Mouse (Mus musculus) lung, embryonic 15.5 days (tissue): ENCODE measurements around the gene Raph1. TPM values are rescaled to one million over a fixed set of nuclear protein-coding genes. Genes with fewer than 3 reads are reported as not detected.
"Not testable (repeated sequence)": the region's sequence is repeated elsewhere in the genome, so short reads cannot be mapped to it uniquely, and the experiment has no call there.

ENCODE experiments used
- ATAC-seq: fragments of 200-750 bp; cut with Nextera tagmentation; 2 replicates; pipeline ENCODE4 v1.8.0; 2017; ENCODE audit warnings: moderate number of reproducible peaks, borderline replicate concordance; ENCODE audit not compliant: low FRiP score, low TSS enrichment; ENCODE audit errors: extremely low read depth
- H3K27ac ChIP-seq: fragments of 300-500 bp; sonication (generic); 2 replicates; pipeline ENCODE4 v1.5.1; 2015; ENCODE audit warnings: moderate library complexity, mild to moderate bottlenecking, inconsistent platforms
- H3K27me3 ChIP-seq: fragments of 300-500 bp; sonication (generic); 2 replicates; pipeline ENCODE4 v1.6.1; 2015; ENCODE audit warnings: inconsistent platforms
- H3K36me3 ChIP-seq: fragments of 300-500 bp; sonication (generic); 2 replicates; pipeline ENCODE4 v1.6.1; 2015; ENCODE audit warnings: inconsistent platforms
- H3K4me1 ChIP-seq: fragments of 300-500 bp; sonication (generic); 2 replicates; pipeline ENCODE4 v1.6.1; 2015; ENCODE audit warnings: inconsistent platforms
- H3K4me2 ChIP-seq: fragments of 300-500 bp; sonication (generic); 2 replicates; pipeline ENCODE4 v1.6.1; 2015; ENCODE audit warnings: inconsistent platforms, mild to moderate bottlenecking, moderate library complexity
- H3K4me3 ChIP-seq: fragments of 300-500 bp; sonication (generic); 2 replicates; pipeline ENCODE4 v1.5.1; 2015; ENCODE audit warnings: mild to moderate bottlenecking, inconsistent platforms
- H3K9ac ChIP-seq: fragments of 300-500 bp; sonication (generic); 2 replicates; pipeline ENCODE4 v1.6.1; 2015; ENCODE audit warnings: inconsistent platforms
- H3K9me3 ChIP-seq: fragments of 300-500 bp; sonication (generic); 2 replicates; pipeline ENCODE4 v1.6.1; 2016; ENCODE audit warnings: inconsistent platforms
- WGBS: fragments of 180-500 bp; shearing (Covaris S2); methylation state at CpG from one replicate; pipeline ENCODE4 v1.1.7; 2015; 5-methylcytosine and 5-hydroxymethylcytosine counted together
- polyA plus RNA-seq: library from polyadenylated mRNA; unstranded; fragments of >200 nt; fragmentation: Nextera tagmentation; extraction: Ambion mirVana; gene quantifications from 2 replicates; pipeline ENCODE4 v1.2.1, GENCODE M21; 2015

The Raph1 gene
- polyA plus RNA-seq, 1 experiment from 2014 or later, result 42.4 TPM

DNA sequence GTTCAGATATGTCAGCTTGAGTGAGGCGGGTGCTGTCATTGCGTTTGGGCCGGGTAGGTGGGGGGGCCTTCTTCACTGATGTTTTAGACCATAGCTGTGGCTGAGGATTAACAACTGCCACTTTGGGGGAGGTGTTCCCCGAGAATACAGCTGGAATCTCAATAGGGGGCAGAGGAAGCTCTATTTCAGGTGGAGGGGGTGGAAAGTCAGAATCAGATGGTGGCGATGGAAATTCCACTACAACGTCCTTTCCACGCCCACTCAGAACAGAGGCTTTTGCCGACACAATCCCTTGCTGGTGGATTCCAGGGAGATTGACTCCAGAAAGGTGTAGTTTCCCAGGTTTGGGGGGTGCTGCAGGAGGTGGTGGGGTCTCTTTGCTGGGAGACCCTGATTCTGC is 78.3 kb downstream of the Raph1 start:
- Histone ChIP-seq H3K9ac (no peak overlapping the region), H3K36me3 (peaks cover 37% of the 10 kb centered on the region), H3K4me1 (no peaks in the 10 kb centered on the region), H3K27me3 (no peaks in the 10 kb centered on the region), H3K4me3 (no peak overlapping the region), H3K27ac (no peak overlapping the region), H3K9me3 (no peaks in the 10 kb centered on the region), H3K4me2 (no peak overlapping the region)
- WGBS, result 82% methylated on average over 8 of the region's 8 CpGs
- ATAC-seq, result no peak

DNA sequence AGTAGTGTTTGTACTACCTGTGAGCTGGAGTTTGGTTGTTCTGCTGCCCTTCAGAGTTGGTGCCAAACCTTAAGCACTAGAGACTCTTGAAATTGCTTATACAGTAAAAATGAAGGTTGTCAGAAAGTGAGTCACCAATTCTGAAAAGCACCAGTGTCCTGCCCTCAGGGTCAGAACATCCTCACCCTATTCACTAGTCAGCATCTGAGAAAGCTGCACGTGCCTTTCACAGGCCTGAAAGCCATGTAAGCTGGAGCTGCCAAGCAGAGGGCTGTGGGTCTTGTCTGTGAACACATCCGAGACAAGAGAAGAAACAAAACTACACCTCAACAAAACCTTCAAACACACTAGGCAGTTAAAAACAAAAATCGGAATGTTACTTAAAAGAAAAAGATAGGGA is 81.3 kb downstream of the Raph1 start:
- no peak overlapping the region for H3K4me3 ChIP-seq
- no peak overlapping the region for H3K9ac ChIP-seq
- no peak overlapping the region for H3K27ac ChIP-seq
- H3K9me3 ChIP-seq, result no peaks in the 10 kb centered on the region
- ATAC-seq, result no peak
- H3K36me3 ChIP-seq, result peaks cover 20% of the 10 kb centered on the region
- no peak overlapping the region for H3K4me2 ChIP-seq
- H3K4me1 ChIP-seq, result no peaks in the 10 kb centered on the region
- no peaks in the 10 kb centered on the region for H3K27me3 ChIP-seq
- 76% methylated on average over 3 of the region's 3 CpGs for WGBS

DNA sequence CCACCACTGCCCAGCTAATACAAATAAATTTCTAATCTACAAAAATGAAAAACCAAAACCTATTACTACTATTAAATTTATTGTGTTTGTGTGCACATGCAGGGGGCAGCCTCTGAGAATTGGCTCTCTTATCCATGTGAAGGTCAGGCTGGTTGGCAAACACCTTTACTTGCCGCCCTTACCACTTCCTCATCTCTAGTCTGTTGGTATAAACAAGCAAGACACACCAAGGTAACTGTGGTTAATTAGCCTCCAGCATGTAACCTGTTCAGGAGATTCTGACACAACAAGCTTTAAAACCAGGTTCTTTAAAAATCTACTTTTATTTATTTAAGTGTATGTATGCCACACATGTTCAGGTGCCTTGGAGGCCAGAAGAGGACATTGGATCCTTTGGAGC is 84.0 kb downstream of the Raph1 start:
- Histone ChIP-seq H3K4me1 (no peaks in the 10 kb centered on the region), H3K36me3 (peaks cover 17% of the 10 kb centered on the region), H3K4me2 (no peak overlapping the region), H3K9me3 (no peaks in the 10 kb centered on the region), H3K4me3 (no peak overlapping the region), H3K27ac (no peak overlapping the region), H3K9ac (no peak overlapping the region), H3K27me3 (no peaks in the 10 kb centered on the region)
- ATAC-seq, result no peak
- WGBS, result 71% methylated on average over 1 of the region's 1 CpGs

DNA sequence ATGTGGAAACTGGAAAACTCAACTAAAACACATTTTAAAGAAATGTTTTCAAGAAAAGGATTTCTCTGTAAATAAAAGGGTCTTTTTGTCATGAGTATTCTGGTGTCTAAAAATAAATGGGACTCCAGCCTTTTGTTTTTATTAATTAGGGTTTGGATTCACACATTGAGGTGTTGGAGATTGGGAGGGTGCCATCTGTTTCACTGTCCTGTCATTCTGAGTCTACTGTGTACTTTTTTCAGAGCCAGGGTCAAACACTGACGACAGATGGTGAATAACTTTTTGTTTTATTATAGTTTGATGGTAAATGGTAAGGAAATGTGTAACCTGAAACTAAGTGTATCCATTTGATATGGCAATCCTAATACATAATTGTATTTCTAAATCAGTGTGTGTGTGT is 85.3 kb downstream of the Raph1 start:
- Histone ChIP-seq H3K9me3 (no peaks in the 10 kb centered on the region), H3K27me3 (no peaks in the 10 kb centered on the region), H3K36me3 (peaks cover 22% of the 10 kb centered on the region), H3K9ac (no peak overlapping the region), H3K27ac (no peak overlapping the region), H3K4me2 (no peak overlapping the region), H3K4me3 (no peak overlapping the region), H3K4me1 (no peaks in the 10 kb centered on the region)
- WGBS, result 47% methylated on average over 1 of the region's 1 CpGs
- no peak for ATAC-seq

DNA sequence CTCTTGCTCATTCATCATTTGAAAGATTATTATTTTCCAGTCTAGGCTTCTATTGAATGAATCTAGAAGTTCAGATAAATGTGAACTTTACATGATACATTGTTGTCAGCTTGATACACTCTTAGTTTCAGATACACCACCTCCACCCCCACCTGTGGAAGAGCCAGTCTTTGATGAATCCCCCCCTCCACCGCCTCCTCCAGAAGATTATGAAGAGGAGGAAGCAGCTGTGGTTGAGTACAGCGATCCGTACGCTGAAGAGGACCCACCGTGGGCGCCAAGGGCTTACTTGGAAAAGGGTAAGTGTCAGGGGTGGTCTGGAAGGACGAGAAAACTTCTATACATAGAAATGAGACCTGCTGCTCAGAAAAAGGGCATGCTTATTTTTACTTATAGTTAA is 96.4 kb downstream of the Raph1 start:
- Histone ChIP-seq H3K4me1 (no peaks in the 10 kb centered on the region), H3K27me3 (no peaks in the 10 kb centered on the region), H3K4me3 (no peak overlapping the region), H3K9me3 (no peaks in the 10 kb centered on the region), H3K4me2 (no peak overlapping the region), H3K36me3 (peaks cover 10% of the 10 kb centered on the region; the same call in 1 of the 2 replicates), H3K27ac (no peak overlapping the region), H3K9ac (no peak overlapping the region)
- no peak for ATAC-seq
- 83% methylated on average over 7 of the region's 7 CpGs for WGBS

DNA sequence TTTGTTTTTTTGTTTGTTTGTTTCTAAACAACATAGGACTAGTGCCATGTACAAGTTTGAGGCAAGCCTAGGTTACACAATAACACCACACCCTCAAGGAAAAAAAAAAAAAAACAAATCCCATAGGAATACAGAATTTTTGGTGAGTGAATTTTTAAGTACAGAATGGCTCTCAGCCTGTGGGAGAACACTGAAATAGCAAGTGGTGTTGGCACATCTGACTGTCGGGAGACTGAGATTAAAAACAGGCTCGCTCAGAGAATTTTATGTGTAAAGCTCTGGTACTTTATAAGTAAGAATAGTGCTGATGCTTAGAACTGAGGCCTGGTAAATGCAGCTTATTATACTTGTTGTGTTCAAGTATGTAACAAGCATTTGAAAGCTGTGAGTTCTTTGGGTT is 97.4 kb downstream of the Raph1 start:
- Histone ChIP-seq H3K4me2 (no peak overlapping the region), H3K9ac (no peak overlapping the region), H3K4me3 (no peak overlapping the region), H3K4me1 (no peaks in the 10 kb centered on the region), H3K9me3 (no peaks in the 10 kb centered on the region), H3K36me3 (peaks cover 10% of the 10 kb centered on the region; the same call in 1 of the 2 replicates), H3K27ac (no peak overlapping the region), H3K27me3 (no peaks in the 10 kb centered on the region)
- no peak for ATAC-seq
- WGBS, result 91% methylated on average over 2 of the region's 2 CpGs

DNA sequence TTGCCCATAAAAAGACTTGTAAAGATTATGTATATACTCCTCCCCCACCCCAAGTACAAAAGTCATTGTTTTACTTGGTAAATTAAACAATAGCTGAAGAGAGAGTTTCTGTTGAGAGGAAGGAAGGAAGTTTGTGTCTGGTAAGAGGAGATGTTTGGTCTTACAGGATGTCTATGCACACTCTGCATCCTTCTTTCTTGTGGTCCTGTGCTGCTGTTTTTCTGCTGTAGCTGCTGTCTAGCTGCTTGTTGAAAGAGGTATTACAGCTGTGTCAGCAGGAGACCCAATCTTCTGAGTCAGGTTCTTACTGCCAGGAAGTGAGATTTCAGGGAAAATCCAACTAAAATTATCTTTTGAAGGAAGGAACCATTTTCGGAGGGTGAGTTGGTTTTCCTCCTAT is 106.3 kb downstream of the Raph1 start:
- Histone ChIP-seq H3K27me3 (no peaks in the 10 kb centered on the region), H3K27ac (peak overlapping the region; percentile 47), H3K9ac (no peak overlapping the region), H3K9me3 (no peaks in the 10 kb centered on the region), H3K4me1 (no peaks in the 10 kb centered on the region), H3K4me3 (no peak overlapping the region), H3K36me3 (0 out of 2 replicates have a peak, but pooled peaks cover 2% of the 10 kb centered on the region), H3K4me2 (no peak overlapping the region)
- no peak for ATAC-seq
- whole genome bisulfite sequencing, result 100% methylated on average over 1 of the region's 1 CpGs

DNA sequence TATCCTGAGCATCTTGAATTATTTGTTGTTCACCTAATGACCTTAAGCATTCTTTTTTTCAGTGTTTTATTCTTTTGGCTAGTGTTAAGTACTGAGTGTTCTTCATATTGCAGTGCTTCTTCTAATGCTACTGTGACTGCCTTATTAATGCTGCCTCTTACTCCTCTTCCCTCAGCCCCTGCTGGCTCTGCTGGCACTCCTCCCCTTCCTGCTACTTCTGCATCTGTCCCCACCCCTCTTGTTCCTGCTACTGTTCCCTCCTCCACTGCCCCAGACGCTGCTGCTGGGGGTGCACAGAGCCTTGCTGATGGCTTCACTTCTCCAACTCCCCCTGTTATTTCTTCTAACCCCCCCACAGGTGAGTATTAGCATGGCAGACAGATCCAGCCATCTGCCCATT is 117.0 kb downstream of the Raph1 start:
- no peaks in the 10 kb centered on the region for H3K27me3 ChIP-seq
- no peak overlapping the region for H3K9ac ChIP-seq
- no peak for ATAC-seq
- 26% methylated on average over 1 of the region's 1 CpGs for whole genome bisulfite sequencing
- no peaks in the 10 kb centered on the region for H3K4me1 ChIP-seq
- H3K9me3 ChIP-seq, result no peaks in the 10 kb centered on the region
- H3K27ac ChIP-seq, result no peak overlapping the region
- H3K4me2 ChIP-seq, result no peak overlapping the region
- H3K36me3 ChIP-seq, result peaks cover 22% of the 10 kb centered on the region
- H3K4me3 ChIP-seq, result no peak overlapping the region

DNA sequence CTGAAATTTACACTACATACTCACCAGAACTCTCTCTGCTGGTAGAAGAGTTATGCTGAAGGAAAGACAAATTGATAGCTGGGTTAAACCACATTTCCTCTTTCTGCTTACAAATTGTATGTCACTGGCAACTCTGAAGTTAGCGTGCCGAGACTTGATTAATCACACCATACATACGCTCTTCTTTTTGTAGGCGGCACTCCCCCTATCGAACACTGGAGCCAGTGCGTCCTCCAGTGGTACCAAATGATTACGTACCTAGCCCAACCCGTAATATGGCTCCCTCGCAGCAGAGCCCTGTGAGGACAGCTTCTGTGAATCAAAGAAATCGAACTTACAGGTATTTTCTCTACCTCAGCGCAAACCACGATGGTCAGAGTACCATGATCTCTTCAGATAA is 119.8 kb downstream of the Raph1 start:
- Histone ChIP-seq H3K4me3 (no peak overlapping the region), H3K9me3 (no peaks in the 10 kb centered on the region), H3K4me2 (no peak overlapping the region), H3K27ac (no peak overlapping the region), H3K4me1 (no peaks in the 10 kb centered on the region), H3K27me3 (no peaks in the 10 kb centered on the region), H3K36me3 (peaks cover 19% of the 10 kb centered on the region), H3K9ac (no peak overlapping the region)
- ATAC-seq, result no peak
- WGBS, result 74% methylated on average over 12 of the region's 12 CpGs

DNA sequence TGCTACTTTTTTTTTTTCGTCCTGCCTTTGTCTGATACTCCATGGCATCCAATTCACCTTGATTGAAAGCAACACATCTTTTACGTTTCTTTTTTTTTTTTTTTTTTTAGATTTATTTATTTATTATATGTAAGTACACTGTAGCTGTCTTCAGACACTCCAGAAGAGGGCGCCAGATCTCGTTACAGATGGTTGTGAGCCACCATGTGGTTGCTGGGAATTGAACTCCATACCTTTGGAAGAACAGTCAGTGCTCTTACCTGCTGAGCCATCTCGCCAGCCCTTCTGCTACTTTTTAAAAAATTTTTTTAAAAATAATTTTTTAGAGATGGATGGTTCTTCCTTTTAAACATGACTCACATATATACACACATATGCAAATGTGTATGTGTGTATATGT is 125.5 kb downstream of the Raph1 start:
- H3K4me2 ChIP-seq, ATAC-seq, H3K9ac ChIP-seq, H3K27me3 ChIP-seq, H3K9me3 ChIP-seq, H3K4me1 ChIP-seq, H3K4me3 ChIP-seq, H3K27ac ChIP-seq, H3K36me3 ChIP-seq: not testable (repeated sequence)
- WGBS, result 73% methylated on average over 5 of the region's 5 CpGs

DNA sequence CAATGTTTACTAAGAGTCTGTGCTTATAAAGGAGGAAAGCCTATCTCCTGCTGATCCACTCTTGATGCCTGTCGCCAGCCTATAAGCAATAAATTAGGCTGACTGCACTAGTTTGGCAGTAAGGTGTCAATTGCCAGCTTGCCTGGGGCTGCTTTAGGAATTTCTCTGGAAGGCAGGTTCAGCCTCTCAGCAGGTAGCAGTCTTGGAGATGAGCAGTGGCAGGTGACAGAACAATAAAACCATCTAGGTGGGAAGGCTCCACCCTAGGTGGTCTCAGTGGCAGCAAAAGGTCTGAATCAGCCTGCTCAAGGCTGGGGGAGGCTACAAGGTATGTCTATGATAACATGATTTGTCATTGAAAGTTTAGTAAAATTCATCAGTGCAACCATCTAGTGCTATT is 134.4 kb downstream of the Raph1 start:
- WGBS, result 12% methylated on average over 1 of the region's 1 CpGs
- no peaks in the 10 kb centered on the region for H3K27me3 ChIP-seq
- no peak for ATAC-seq
- H3K4me1 ChIP-seq, result no peaks in the 10 kb centered on the region
- no peak overlapping the region for H3K9ac ChIP-seq
- H3K36me3 ChIP-seq, result no peaks in the 10 kb centered on the region
- no peak overlapping the region for H3K4me2 ChIP-seq
- no peaks in the 10 kb centered on the region for H3K9me3 ChIP-seq
- H3K4me3 ChIP-seq, result no peak overlapping the region
- no peak overlapping the region for H3K27ac ChIP-seq
